Mouse (Mus musculus): ENCODE results near the gene Ptprcap. TPM values are rescaled to one million over a fixed set of nuclear protein-coding genes. Genes with fewer than 3 reads are reported as not detected.
"Not testable (repeated sequence)": the region's sequence is repeated elsewhere in the genome, so short reads cannot be mapped to it uniquely, and the experiment has no call there.

Ptprcap gene
- total RNA-seq, 2 experiments from 2014 or later: 1.0 to 2.5 TPM

- H3K4me3 ChIP-seq: no peak overlapping the region
- TF ChIP-seq CTCF (conservative IDR thresholded peaks at IDR 0.05): no peak
- H3K27ac ChIP-seq: no peak overlapping the region
Measured at GRCm38 (mm10) chr19:4131075-4131474, 22.3 kb upstream of the Ptprcap start.

DNA sequence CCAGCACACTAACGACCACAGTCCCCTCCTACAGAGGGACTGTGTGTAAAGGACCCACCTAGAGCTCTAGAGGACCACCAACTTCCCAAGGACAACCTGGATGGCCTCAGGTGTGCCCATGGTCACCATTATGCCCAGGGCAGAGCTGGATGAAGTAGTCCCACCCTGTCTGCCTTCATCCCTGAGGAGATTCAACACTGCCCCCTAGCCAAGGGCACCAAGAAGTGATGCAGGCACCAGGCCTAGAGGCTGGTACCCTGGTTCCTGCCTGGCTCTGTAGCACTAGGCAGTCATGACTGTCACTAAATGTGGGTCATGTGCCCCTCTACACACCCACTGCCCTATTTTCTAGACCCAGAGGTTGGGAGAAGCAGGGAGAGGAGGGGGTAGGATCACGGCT, 21.6 kb upstream of the Ptprcap start:
- Histone ChIP-seq H3K4me3 (no peak overlapping the region), H3K27ac (no peak overlapping the region)
- peak; percentile 40 for TF ChIP-seq CTCF (conservative IDR thresholded peaks at IDR 0.05)
- no peak for DNase-seq (ENCODE audit: low spot score in 2 of 2)

More at GRCm38 (mm10) chr19:4131075-4131474, 22.3 kb upstream of the Ptprcap start:
- DNase-seq (ENCODE audit: low spot score in 2 of 2): no peak

DNA sequence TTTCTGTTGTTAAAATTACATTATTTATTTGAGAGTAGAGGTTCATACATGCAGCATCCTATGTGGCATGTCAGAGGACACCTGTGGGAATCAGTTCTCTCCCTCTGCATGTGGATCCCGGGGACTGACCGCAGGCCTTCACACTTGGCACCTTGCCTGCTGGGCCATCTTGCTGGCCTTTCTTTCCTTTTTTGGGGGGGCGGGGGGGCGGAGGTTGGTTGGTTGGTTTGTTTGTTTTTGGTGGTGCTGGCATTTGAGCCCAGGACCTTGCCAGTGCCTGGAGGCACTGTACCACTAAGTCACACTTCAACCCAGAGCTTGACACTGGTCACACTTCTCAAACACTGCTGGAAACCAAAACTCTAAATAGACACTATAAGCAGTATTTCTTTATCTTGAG, 19.1 kb upstream of the Ptprcap start:
- no peak overlapping the region for H3K27ac ChIP-seq
- no peak for DNase-seq (ENCODE audit: low spot score in 2 of 2)
- TF ChIP-seq CTCF (conservative IDR thresholded peaks at IDR 0.05): no peak
- H3K4me3 ChIP-seq: no peak overlapping the region

GRCm38 (mm10) chr19:4135229-4135962, 18.0 kb upstream of the Ptprcap start:
- not testable (repeated sequence) for DNase-seq (ENCODE audit: low spot score in 2 of 2); H3K27ac ChIP-seq

GRCm38 (mm10) chr19:4135963-4136345, 17.4 kb upstream of the Ptprcap start:
- H3K4me3 ChIP-seq; DNase-seq (ENCODE audit: low spot score in 2 of 2); H3K27ac ChIP-seq: not testable (repeated sequence)
- peak; percentile 71 for TF ChIP-seq CTCF (conservative IDR thresholded peaks at IDR 0.05)

More at GRCm38 (mm10) chr19:4135229-4135962, 18.0 kb upstream of the Ptprcap start:
- H3K4me3 ChIP-seq: not testable (repeated sequence)

DNA sequence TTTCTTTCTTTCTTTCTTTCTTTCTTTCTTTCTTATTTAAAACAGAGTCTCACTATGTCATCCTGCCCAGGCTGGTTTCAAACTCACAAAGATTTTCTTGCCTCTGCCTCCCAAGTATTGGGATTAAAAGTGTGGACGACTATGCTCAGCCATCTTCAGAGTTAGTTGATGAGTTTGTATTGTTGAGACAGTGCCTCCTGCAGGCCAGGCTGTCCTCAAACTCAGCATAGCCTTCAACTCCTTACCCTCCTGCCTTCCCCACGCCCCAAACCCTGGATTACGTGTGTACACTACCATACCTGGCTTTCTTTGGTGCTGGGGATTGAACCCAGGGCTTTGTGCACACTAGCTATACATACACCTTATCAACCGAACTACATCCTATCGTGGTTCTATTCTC, 16.9 kb upstream of the Ptprcap start:
- no peak for DNase-seq (ENCODE audit: low spot score in 2 of 2)
- no peak overlapping the region for H3K4me3 ChIP-seq
- H3K27ac ChIP-seq: no peak overlapping the region
- TF ChIP-seq CTCF (conservative IDR thresholded peaks at IDR 0.05): no peak

DNA sequence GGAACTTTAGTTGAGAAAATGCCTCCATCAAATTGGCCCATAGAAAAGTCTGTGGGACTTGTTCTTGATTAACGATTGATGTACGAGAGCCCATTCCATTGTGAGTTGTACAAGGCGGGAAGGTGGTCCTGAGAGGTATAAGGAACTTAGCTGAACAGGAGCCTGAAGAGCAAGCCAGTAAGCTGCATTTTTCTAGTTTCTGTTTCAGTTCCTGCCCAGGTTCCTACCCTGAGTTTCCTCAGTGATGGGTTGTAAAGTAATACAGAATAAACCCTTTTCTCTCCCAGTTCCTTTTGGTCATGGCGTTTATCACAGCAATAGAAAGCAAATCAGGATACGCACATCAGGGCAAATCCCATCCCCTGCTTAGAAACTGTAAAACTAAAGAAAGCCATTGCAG, 15.5 kb upstream of the Ptprcap start:
- Histone ChIP-seq H3K27ac (no peak overlapping the region), H3K4me3 (no peak overlapping the region)
- no peak for TF ChIP-seq CTCF (conservative IDR thresholded peaks at IDR 0.05)
- DNase-seq (ENCODE audit: low spot score in 2 of 2): no peak

DNA sequence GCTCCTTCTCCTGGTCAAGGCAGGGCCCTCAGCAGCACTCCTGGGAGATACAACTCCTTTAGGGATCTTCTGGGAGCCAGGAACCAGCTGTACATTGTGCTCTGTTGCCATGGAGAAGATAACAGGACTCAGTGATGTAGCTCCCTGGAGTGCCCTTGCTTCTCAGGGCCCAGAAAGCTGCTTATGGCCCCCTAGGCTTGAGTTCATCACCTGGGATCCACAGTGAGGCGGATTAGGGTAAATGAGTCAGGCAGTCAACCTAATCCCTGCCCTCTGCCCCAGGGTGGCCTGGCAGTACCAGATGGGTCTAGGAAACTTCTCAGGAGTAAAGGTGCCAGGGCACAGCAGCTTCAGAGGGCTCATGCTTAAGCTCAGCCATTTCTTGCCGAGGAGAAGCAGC, 14.0 kb upstream of the Ptprcap start, which contains the start of gene Gpr152:
TSS of gene Gpr152 (plus strand) at position 342 of the 400 bp plus-strand sequence.
- DNase-seq (ENCODE audit: low spot score in 2 of 2): no peak
- no peak for TF ChIP-seq CTCF (conservative IDR thresholded peaks at IDR 0.05)
- no peak within 1 kb of the TSS for H3K27ac ChIP-seq

DNA sequence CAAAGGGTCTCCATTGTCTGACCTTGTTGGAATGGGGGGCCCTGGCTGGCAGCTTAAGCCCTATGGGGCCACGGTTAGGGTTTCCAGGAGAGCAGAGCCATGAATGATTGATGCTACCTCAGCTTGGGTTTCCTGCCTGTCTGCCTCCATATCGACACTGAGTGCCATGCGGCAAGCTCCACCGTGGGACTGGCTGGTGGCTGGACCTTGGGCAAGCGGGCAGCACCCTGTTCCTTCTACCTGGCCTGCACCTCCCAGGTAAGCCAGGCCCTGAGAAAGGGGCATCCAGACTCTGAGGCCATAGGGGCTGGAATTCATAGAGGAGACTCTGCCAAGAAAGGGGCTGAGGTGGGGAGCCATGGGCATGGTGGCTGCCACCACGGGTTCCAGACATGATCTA, 13.3 kb upstream of the Ptprcap start:
- H3K27ac ChIP-seq: no peak overlapping the region
- H3K4me3 ChIP-seq: no peak overlapping the region
- no peak for DNase-seq (ENCODE audit: low spot score in 2 of 2)
- TF ChIP-seq CTCF (conservative IDR thresholded peaks at IDR 0.05): no peak

More for the DNA sequence above, 14.0 kb upstream of the Ptprcap start, which contains the start of gene Gpr152:
- H3K4me3 ChIP-seq: no peak within 1 kb of the TSS

DNA sequence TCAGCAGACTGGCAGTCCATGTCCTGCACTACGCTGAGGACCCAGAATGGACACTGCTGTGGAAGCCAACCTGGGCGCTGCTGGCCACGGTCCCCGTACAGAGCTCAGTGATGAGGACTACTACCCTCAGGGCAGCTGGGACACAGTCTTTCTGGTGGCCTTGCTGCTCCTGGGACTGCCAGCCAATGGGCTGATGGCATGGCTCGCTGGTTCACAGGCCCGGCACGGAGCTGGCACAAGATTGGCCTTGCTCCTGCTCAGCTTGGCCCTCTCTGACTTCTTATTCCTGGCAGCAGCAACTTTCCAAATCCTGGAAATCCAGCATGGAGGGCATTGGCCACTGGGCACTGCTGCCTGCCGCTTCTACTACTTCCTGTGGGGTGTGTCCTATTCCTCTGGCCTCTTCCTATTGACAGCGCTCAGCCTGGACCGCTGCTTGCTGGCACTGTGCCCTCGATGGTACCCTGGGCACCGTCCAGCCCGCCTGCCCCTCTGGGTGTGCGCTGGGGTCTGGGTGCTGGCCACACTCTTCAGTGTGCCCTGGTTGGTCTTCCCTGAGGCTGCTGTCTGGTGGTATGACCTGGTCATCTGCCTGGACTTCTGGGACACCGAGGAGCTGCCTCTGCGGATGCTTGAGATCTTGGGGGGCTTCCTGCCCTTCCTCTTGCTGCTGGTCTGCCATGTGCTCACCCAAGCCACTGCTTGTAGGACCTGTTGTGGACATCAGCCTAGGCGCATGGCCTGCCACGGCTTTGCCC, 10.8 kb upstream of the Ptprcap start:
- DNase-seq (ENCODE audit: low spot score in 2 of 2): no peak
- H3K27ac ChIP-seq: no peak overlapping the region
- no peak overlapping the region for H3K4me3 ChIP-seq
- TF ChIP-seq CTCF (conservative IDR thresholded peaks at IDR 0.05): no peak

DNA sequence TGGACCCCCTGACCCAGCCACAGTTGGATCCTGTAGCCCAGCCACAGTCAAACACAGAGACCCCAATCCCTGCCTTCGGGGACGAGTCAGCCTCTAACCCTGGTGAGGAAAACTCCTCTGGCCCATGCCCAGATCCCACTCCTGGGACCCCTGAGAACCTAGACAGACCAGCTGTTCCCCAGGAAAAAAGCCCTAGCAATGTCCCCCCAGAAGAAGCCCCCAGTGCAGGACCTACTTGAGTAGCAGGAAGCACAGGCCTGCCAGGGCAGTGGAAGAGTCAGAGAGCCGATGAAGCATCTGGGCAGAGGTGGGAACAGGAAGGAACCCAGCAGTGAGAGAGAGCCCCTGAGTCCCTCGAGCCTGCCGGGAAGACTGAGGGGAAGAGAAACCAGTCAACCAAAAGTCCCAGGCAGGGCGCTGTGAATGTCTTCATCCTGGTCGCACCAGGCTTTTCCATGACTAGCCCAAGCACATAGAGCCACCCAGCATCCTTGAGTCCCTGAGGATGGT, 9.6 kb upstream of the Ptprcap start, which contains the start of gene Cabp4:
TSS of gene Cabp4 (minus strand) at position 275 of the 510 bp plus-strand sequence.
- H3K4me3 ChIP-seq: no peak within 1 kb of the TSS
- no peak for TF ChIP-seq CTCF (conservative IDR thresholded peaks at IDR 0.05)
- H3K27ac ChIP-seq: no peak within 1 kb of the TSS
- no peak for DNase-seq (ENCODE audit: low spot score in 2 of 2)

GRCm38 (mm10) chr19:4144550-4145498, 8.6 kb upstream of the Ptprcap start:
- DNase-seq (ENCODE audit: low spot score in 2 of 2): no peak
- no peak for TF ChIP-seq CTCF (conservative IDR thresholded peaks at IDR 0.05)
- H3K4me3 ChIP-seq: no peak overlapping the region
- H3K27ac ChIP-seq: no peak overlapping the region
